Mouse (Mus musculus) small intestine, adult 10 weeks (tissue): ENCODE data around the gene Rhd. TPM values are rescaled to one million over a fixed set of nuclear protein-coding genes. Genes with fewer than 3 reads are reported as not detected.

Experiments
- polyA plus RNA-seq: library from polyadenylated mRNA; stranded (reverse); fragments of 350-450 nt; fragmentation: Illumina TruSeq; extraction: RNeasy Lipid Tissue Mini Kit (QIAGEN cat#74804); gene quantifications from one replicate; pipeline ENCODE4 v1.2.3, GENCODE M21; 2014; ENCODE audit warnings: low replicate concordance

Rhd gene
- not detected for polyA plus RNA-seq

DNA sequence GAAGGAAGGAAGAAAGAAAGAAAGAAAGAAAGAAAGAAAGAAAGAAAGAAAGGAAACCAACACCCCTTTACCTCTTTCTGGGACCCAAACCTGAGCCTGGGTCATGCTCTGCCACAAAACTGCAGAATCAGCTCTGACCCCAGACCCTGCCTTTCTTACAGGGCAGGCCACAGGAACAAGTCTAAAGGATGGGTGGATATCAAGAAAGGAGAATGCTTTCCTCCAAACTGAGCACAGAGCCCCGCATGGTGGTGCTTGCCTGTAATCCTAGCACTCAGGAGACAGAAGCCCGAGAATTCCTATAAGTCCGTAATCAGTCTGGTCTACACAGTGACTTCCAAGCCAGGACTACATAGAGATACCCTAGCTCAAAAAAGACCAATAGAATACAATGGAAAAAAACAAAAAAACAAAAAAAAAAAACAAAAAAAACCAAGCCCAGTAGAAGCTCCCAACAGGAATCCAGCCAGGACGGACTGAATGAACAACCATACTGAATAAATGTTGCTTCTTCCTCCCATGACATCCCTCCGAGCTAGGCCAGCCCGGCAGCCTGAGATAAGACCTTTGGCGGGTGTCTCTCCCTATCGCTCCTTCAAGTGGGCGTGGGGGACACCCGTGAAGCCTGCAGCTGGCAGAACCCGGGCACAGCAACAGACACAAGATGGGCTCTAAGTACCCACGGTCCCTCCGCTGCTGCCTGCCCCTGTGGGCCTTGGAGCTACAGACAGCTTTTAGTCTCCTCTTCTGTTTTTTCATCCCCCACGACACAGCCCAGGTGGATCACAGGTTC is at the start of gene Rhd:
Gene Rhd (plus strand): TSS at position 600 of the 793 bp plus-strand sequence.

DNA sequence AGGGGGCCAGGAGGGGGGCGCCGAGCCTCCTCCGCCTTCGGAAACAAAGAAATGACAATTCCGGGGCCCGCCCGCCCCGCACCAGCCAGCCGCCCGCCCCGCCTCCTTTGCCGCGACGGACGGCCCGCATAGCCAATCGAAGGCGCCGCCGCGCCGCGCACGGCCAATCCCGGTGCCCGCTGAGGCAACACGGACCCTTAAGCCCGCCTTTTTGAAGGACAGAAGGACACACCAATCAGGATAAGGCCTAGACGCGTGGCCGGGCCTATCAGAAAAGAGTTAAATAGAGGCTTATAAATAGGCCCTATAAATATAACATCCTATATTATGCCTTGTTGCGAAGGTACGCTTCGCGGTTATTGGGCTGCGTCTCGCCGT is 11.1 kb upstream of the Rhd start, which contains the start of gene Maco1:
Gene Maco1 (minus strand): TSS at position 87 of the 378 bp plus-strand sequence.

DNA sequence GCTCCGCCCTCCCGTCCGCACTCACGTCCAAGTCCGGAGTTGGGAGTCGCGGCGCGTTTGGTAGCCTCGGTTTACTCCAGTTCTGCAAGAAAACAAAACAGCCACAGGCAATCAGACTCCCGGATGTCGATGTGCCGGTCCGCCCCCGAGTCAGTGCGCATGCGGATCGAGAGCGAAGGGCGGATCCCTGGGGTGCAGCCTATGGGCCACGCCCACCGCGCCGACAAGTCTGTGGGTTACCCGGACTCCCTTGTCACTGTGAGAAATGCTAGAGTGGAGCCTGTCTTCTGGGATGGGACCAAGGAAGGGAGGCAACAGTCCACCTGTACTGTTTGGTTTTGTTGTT is 50.5 kb downstream of the Rhd start, which contains the start of gene Tmem50a:
Gene Tmem50a (minus strand): TSS at position 161 of the 346 bp plus-strand sequence.

DNA sequence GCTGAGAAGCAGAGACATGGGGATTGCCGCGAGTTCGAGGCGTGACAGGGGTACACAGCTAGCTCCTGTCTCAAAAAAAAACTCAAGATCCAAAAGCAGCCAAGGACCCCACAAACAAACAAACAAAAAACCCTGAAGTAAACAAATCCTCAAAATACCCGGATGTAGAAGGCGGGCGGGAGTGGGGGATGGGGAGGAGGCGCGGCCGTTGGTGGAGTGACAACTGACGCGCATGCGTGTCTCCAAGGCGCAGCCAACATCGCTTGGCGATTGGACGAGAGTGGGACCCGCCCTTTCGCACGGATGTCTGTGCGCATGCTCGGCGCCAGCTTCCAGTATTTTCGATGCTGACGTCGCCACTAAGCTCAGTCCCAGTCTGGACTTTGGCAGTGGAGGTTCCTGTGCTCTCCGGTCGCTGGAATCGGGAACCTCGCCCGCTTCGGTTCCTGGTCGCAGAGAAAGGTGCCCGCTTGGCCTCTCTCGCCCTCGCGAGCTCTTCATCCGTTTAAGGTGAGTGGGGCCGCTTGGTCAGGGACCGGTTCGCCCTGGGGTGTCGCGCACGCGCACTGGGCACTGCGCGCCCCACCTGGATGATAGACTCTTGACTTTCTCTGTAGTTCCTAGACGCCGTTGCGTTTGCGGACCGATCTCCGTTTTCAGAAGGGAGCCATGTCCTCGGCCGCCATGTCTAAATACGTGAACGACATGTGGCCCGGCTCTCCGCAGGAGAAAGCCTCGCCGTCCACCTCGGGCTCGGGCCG is 59.1 kb downstream of the Rhd start, which contains the start of gene Rsrp1:
Gene Rsrp1 (plus strand): TSS at position 335 of the 761 bp plus-strand sequence.

DNA sequence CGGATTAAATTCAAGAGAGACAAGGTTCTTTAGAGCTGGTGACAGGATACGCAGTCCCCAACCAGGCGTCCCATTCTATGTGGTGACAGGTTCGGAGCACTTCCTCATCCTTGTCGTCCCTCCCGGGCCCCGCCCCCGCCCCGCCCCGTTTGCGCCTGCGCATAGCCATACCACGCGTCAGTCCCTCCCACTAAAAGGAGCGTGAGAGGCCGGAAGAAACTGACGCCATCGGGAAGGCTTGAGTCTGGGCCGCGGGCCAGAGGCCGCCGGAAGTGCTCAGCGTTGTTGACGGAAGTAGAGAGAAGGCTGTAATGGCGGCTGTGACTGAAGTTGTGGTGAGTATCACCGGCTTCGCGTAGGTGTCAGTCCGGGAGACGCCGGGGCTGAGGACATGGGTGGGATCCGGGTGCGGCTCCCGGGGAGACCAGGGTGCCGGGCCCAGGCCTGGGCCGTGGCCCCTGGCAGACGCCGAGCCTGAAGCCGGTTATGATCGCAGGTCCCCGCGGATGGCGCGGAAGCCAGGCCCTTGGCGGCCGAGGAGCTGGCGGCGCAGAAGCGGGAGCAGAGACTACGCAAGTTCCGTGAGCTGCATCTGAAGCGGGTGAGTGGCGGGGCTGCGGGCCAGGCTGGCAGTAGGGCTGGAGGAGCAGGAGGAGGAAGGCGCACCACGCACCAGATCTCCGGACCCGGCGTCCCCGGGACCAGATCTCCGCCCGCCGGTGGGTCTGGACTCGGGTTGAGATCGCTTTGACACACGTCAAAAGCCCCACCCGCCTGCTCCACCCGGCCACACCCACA is 66.5 kb downstream of the Rhd start, which contains the start of gene Syf2:
Gene Syf2 (plus strand): TSS at position 215 of the 798 bp plus-strand sequence.

Other genes with a start within 250 kb of the Rhd start
- 1.0 TPM for gene Man1c1, start 160.2 kb upstream of the Rhd start, polyA plus RNA-seq
- 0.45 TPM for gene Ldlrap1, start 96.5 kb upstream of the Rhd start, polyA plus RNA-seq
- 30.2 TPM for gene Maco1, start 11.2 kb upstream of the Rhd start, polyA plus RNA-seq
- gene Tmem50a, start 50.5 kb downstream of the Rhd start, polyA plus RNA-seq: 22.2 TPM
- gene Rsrp1, start 59.1 kb downstream of the Rhd start, polyA plus RNA-seq: 1,531 TPM
- gene Syf2, start 66.4 kb downstream of the Rhd start, polyA plus RNA-seq: 52.7 TPM